Mouse (Mus musculus) myocyte (in vitro differentiated cells): ENCODE measurements around the gene Rnf207. TPM values are rescaled to one million over a fixed set of nuclear protein-coding genes. Genes with fewer than 3 reads are reported as not detected.

Experiments used
- H3K27me3 ChIP-seq: one replicate; pipeline ENCODE4 v1.6.1; 2011; ENCODE audit not compliant: control insufficient read depth, insufficient read depth, insufficient read length
- H3K36me3 ChIP-seq: one replicate; pipeline ENCODE4 v1.6.1; 2011; ENCODE audit not compliant: control insufficient read depth, insufficient read depth
- H3K4me2 ChIP-seq: one replicate; pipeline ENCODE4 v1.6.1; 2011; ENCODE audit warnings: low read depth, control low read depth
- H3K4me3 ChIP-seq: one replicate; pipeline ENCODE4 v1.5.1; 2011; ENCODE audit warnings: mild to moderate bottlenecking, control low read depth, moderate library complexity
- H3K79me2 ChIP-seq: one replicate; pipeline ENCODE4 v1.6.1; 2011; ENCODE audit not compliant: control insufficient read depth, insufficient read depth
- H3ac ChIP-seq: one replicate; pipeline ENCODE4 v1.6.1; 2011; ENCODE audit not compliant: control insufficient read depth, insufficient read length
- CEBPB ChIP-seq: IDR thresholded peaks from 2 replicates; pipeline ENCODE4 v1.6.1; 2011; ENCODE audit warnings: mild to moderate bottlenecking, moderate library complexity; ENCODE audit not compliant: poor library complexity, insufficient read depth, severe bottlenecking
- E2F4 ChIP-seq: IDR thresholded peaks from one replicate; pipeline ENCODE4 v1.6.1; 2011; ENCODE audit warnings: mild to moderate bottlenecking, control low read depth, moderate library complexity; ENCODE audit not compliant: insufficient read depth
- MAX ChIP-seq: IDR thresholded peaks from one replicate; pipeline ENCODE4 v1.6.1; 2011; ENCODE audit warnings: low read depth, mild to moderate bottlenecking, control low read depth
- MYOD1 ChIP-seq, 3 experiments: IDR thresholded peaks; one replicate each; pipeline ENCODE4 v1.6.1; 2011; ENCODE audit warnings: control low read depth in 2 of 3, low read depth in 2 of 3, mild to moderate bottlenecking in 2 of 3, moderate library complexity in 1 of 3; ENCODE audit not compliant: insufficient read length in 2 of 3, control insufficient read depth in 1 of 3
- MYOG ChIP-seq, 3 experiments: IDR thresholded peaks; one replicate each; pipeline ENCODE4 v1.6.1; 2011; ENCODE audit warnings: control low read depth in 2 of 3, low read depth in 2 of 3, mild to moderate bottlenecking in 2 of 3; ENCODE audit not compliant: insufficient read length in 2 of 3, control insufficient read depth in 1 of 3, insufficient read depth in 1 of 3
- POLR2A ChIP-seq: IDR thresholded peaks from one replicate; pipeline ENCODE4 v1.6.1; 2011; ENCODE audit warnings: low read depth, mild to moderate bottlenecking, control low read depth, moderate library complexity; ENCODE audit not compliant: insufficient read length
- POLR2AphosphoS2 ChIP-seq: IDR thresholded peaks from one replicate; pipeline ENCODE4 v1.6.1; 2011; ENCODE audit warnings: low read depth, control low read depth; ENCODE audit not compliant: insufficient read length
- REST ChIP-seq: IDR thresholded peaks from one replicate; pipeline ENCODE4 v1.6.1; 2011; ENCODE audit warnings: mild to moderate bottlenecking, control low read depth, moderate library complexity; ENCODE audit not compliant: insufficient read depth, insufficient read length
- SRF ChIP-seq: IDR thresholded peaks from one replicate; pipeline ENCODE4 v1.6.1; 2011; ENCODE audit warnings: low read depth; ENCODE audit not compliant: control insufficient read depth, insufficient read length
- TCF12 ChIP-seq: IDR thresholded peaks from one replicate; pipeline ENCODE4 v1.6.1; 2011; ENCODE audit warnings: mild to moderate bottlenecking, control low read depth; ENCODE audit not compliant: poor library complexity, insufficient read depth, severe bottlenecking
- TCF3 ChIP-seq: IDR thresholded peaks from one replicate; pipeline ENCODE4 v1.6.1; 2011; ENCODE audit warnings: low read depth, control low read depth; ENCODE audit not compliant: insufficient read length
- USF1 ChIP-seq: IDR thresholded peaks from one replicate; pipeline ENCODE4 v1.6.1; 2011; ENCODE audit warnings: low read depth, mild to moderate bottlenecking, control low read depth, moderate library complexity
- polyA plus RNA-seq: library from polyadenylated mRNA; unstranded; fragments of >200 nt; fragmentation: generic; extraction: Trizol; gene quantifications from one replicate; pipeline ENCODE4 v1.2.1, GENCODE M21; 2012; ENCODE audit warnings: missing spikeins

Rnf207 gene
- polyA plus RNA-seq, 1 experiment = 0.52 TPM

DNA sequence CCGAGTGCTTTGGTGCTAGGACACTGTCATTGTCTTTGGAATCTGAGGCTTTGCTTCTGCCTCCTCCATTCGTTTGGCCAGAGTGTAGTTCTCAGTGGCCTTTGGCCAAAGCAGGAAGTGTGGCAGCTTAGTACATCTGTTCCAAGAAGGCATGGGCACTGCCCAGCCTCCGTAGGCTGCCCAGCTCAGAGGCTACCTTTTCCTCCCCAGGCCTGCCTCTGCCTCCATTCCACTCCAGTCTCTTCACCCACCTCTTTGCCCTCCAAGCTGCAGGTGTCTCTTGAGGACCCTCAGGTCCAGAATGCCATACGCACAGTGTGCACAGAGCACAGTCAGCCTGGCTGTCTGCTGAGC, 54.6 kb downstream of the Rnf207 start:
- H3ac ChIP-seq = no peak overlapping the region
- no peak overlapping the region for H3K4me2 ChIP-seq
- TF ChIP-seq TCF3 = no peak
- TF ChIP-seq CEBPB = no peak
- TF ChIP-seq POLR2AphosphoS2 = no peak
- TF ChIP-seq TCF12 = no peak
- TF ChIP-seq POLR2A = no peak
- TF ChIP-seq MYOG (IDR thresholded peaks at IDR 0.05; ENCODE audit: control insufficient read depth in 1 of 3, insufficient read depth in 1 of 3, insufficient read length in 2 of 3, low read depth in 2 of 3) = no peak
- TF ChIP-seq USF1 = no peak
- no peak for TF ChIP-seq SRF
- no peak for TF ChIP-seq REST
- TF ChIP-seq E2F4 = no peak
- no peak for TF ChIP-seq MYOD1 (IDR thresholded peaks at IDR 0.05; ENCODE audit: control insufficient read depth in 1 of 3, insufficient read length in 2 of 3, low read depth in 2 of 3)
- TF ChIP-seq MAX = no peak
- H3K36me3 ChIP-seq = no peaks in the 10 kb centered on the region
- H3K27me3 ChIP-seq = no peaks in the 10 kb centered on the region
- no peak overlapping the region for H3K4me3 ChIP-seq
- H3K79me2 ChIP-seq = no peaks in the 10 kb centered on the region

DNA sequence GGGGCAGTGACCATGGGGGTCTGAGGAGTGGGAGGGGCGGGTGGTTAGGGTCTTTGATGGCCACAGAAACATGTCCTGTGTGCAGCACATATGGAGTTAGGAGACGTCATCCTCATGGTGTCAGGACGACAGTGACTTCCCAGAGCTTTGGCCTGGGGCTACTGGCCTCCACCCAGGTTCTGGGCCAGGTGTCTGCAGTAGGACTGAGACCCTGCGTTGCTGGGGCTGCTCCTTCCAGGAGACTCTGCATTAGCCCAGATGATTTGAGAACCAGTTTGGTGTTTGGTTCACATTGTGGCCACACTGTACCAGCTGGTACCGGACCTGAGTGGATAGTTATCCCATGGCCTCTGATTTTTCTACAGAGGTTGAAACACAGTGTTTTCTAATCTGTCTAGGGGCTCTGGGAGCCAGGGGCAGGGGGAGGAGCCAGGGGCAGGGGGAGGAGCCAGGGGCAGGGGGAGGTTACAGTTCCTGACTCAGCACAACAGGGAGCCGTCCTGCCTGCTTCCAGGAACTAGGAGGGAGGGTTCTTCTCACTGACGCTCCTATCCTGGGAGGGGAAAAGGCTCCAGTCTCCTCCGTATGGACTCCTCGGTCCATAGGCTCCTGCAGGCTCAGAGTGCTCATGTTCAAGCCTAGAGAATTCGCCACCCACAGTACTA, 55.1 kb downstream of the Rnf207 start:
- H3K36me3 ChIP-seq = no peaks in the 10 kb centered on the region

DNA sequence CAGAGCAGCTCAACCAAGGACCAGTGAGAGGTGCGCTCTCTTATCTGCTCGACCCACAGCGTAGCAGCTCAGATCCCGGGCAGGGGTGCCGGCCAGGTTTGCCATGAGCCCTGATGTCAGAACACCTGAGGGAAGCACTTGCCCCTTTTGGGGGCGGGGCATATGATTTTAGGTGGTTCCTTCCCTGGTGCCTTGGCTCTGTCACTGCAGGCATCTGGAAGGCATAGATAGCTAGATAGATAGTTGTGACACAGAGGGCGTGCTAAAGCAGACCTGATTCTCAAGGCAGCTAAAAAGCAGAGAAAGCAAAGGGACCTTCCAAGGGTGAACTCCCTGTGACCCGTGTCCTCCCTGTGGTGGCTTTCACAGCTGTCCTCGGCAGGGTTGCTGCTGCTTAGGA, 55.7 kb downstream of the Rnf207 start:
- Histone ChIP-seq H3K36me3 (no peaks in the 10 kb centered on the region), H3ac (no peak overlapping the region), H3K79me2 (no peaks in the 10 kb centered on the region), H3K4me2 (no peak overlapping the region), H3K4me3 (no peak overlapping the region), H3K27me3 (no peaks in the 10 kb centered on the region)
- TF ChIP-seq SRF = no peak
- peak in 1 of 3 experiments; percentile 42 for TF ChIP-seq MYOG (IDR thresholded peaks at IDR 0.05; ENCODE audit: control insufficient read depth in 1 of 3, insufficient read depth in 1 of 3, insufficient read length in 2 of 3, low read depth in 2 of 3)

More for the DNA sequence above, 55.1 kb downstream of the Rnf207 start:
- Histone ChIP-seq H3K4me3 (no peak overlapping the region), H3K27me3 (no peaks in the 10 kb centered on the region), H3K79me2 (no peaks in the 10 kb centered on the region), H3K4me2 (no peak overlapping the region), H3ac (no peak overlapping the region)
- TF ChIP-seq POLR2A (no peak), CEBPB (no peak), TCF3 (no peak), MAX (no peak), MYOG (IDR thresholded peaks at IDR 0.05; ENCODE audit: control insufficient read depth in 1 of 3, insufficient read depth in 1 of 3, insufficient read length in 2 of 3, low read depth in 2 of 3) (no peak), TCF12 (no peak), USF1 (no peak), SRF (no peak), REST (no peak), MYOD1 (IDR thresholded peaks at IDR 0.05; ENCODE audit: control insufficient read depth in 1 of 3, insufficient read length in 2 of 3, low read depth in 2 of 3) (no peak), POLR2AphosphoS2 (no peak)

DNA sequence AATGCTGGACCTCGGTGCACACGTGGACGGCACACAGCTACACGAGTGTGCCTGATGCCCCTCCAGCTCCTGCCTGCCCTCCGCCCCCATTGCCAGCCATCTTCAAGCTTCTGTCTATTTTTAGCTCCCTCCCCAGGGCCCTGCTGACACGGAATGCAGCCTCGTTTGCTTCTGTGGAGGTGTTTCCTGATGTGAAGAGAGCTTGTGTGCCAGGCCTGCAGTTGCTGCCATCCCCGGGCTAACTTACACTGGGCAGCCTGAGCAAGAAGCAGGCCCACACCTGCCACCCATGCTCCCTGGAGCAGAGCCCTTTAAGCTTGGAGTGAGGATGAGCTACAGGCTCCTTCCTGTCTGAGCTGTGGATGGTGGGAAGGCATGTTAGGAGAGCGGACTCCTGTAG, 56.6 kb downstream of the Rnf207 start:
- no peaks in the 10 kb centered on the region for H3K27me3 ChIP-seq
- no peak overlapping the region for H3K4me3 ChIP-seq
- H3ac ChIP-seq = no peak overlapping the region
- no peaks in the 10 kb centered on the region for H3K36me3 ChIP-seq
- TF ChIP-seq MYOG (IDR thresholded peaks at IDR 0.05; ENCODE audit: control insufficient read depth in 1 of 3, insufficient read depth in 1 of 3, insufficient read length in 2 of 3, low read depth in 2 of 3) (peak in 1 of 3 experiments; percentile 47), REST (no peak), TCF12 (no peak), E2F4 (no peak), SRF (no peak), CEBPB (no peak), POLR2AphosphoS2 (no peak), MYOD1 (IDR thresholded peaks at IDR 0.05; ENCODE audit: control insufficient read depth in 1 of 3, insufficient read length in 2 of 3, low read depth in 2 of 3) (peak in 1 of 3 experiments; percentile 69)
- H3K79me2 ChIP-seq = no peaks in the 10 kb centered on the region
- H3K4me2 ChIP-seq = no peak overlapping the region

DNA sequence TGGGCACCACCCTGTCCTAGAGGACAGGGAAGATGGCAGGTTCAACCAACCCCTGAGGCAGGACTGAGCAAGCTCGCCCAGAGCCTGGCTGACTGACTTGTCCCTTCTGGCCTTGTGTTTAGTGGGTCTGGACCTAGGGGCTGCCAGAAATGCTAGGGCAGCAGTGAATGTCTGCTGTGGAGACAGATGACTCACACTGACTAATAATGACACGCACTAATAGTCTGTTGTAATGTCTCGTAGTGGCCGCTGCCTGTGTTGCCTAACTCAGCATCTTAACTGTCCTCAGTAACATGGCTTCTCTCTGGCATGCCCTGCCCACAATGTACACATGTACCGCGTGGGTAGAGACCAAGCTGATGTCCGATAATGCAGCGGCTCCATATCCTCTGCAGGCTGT, 58.3 kb downstream of the Rnf207 start:
- H3K4me2 ChIP-seq = peak overlapping the region; percentile 8
- no peaks in the 10 kb centered on the region for H3K79me2 ChIP-seq
- no peak overlapping the region for H3K4me3 ChIP-seq
- H3K27me3 ChIP-seq = no peaks in the 10 kb centered on the region
- TF ChIP-seq REST (no peak), POLR2AphosphoS2 (no peak), TCF3 (no peak), MYOD1 (IDR thresholded peaks at IDR 0.05; ENCODE audit: control insufficient read depth in 1 of 3, insufficient read length in 2 of 3, low read depth in 2 of 3) (peak in 1 of 3 experiments; percentile 33), MAX (no peak), SRF (no peak), CEBPB (peak; percentile 83; the same call in 1 of the 2 replicates), TCF12 (no peak), E2F4 (no peak), MYOG (IDR thresholded peaks at IDR 0.05; ENCODE audit: control insufficient read depth in 1 of 3, insufficient read depth in 1 of 3, insufficient read length in 2 of 3, low read depth in 2 of 3) (no peak), USF1 (no peak), POLR2A (peak; percentile 13)
- H3K36me3 ChIP-seq = no peaks in the 10 kb centered on the region
- no peak overlapping the region for H3ac ChIP-seq
